Mouse (Mus musculus) intestine, embryonic 15.5 days (tissue): ENCODE measurements around the gene Olfr61. TPM values are rescaled to one million over a fixed set of nuclear protein-coding genes. Genes with fewer than 3 reads are reported as not detected.
"Not testable (repeated sequence)": the region's sequence is repeated elsewhere in the genome, so short reads cannot be mapped to it uniquely, and the experiment has no call there.

ENCODE experiments used
- ATAC-seq: fragments of 200-750 bp; cut with Nextera tagmentation; 2 replicates; pipeline ENCODE4 v1.8.0; 2017; ENCODE audit warnings: moderate TSS enrichment, moderate library complexity
- H3K27ac ChIP-seq: fragments of 300-500 bp; sonication (generic); 2 replicates; pipeline ENCODE4 v1.5.1; 2015; ENCODE audit warnings: mild to moderate bottlenecking, inconsistent platforms
- H3K27me3 ChIP-seq: fragments of 300-500 bp; sonication (generic); replicated peaks from 2 replicates; pipeline ENCODE4 v1.6.1; 2015; ENCODE audit warnings: inconsistent platforms
- H3K36me3 ChIP-seq: fragments of 300-500 bp; sonication (generic); 2 replicates; pipeline ENCODE4 v1.6.1; 2015; ENCODE audit warnings: inconsistent platforms
- H3K4me1 ChIP-seq: fragments of 300-500 bp; sonication (generic); replicated peaks from 2 replicates; pipeline ENCODE4 v1.6.1; 2015; ENCODE audit warnings: inconsistent platforms
- H3K4me2 ChIP-seq: fragments of 300-500 bp; sonication (generic); replicated peaks from 2 replicates; pipeline ENCODE4 v1.6.1; 2015; ENCODE audit warnings: mild to moderate bottlenecking, inconsistent platforms
- H3K4me3 ChIP-seq: fragments of 300-500 bp; sonication (generic); replicated peaks from 2 replicates; pipeline ENCODE4 v1.5.1; 2015; ENCODE audit warnings: inconsistent platforms
- H3K9ac ChIP-seq: fragments of 300-500 bp; sonication (generic); 2 replicates; pipeline ENCODE4 v1.6.1; 2015; ENCODE audit warnings: inconsistent platforms
- H3K9me3 ChIP-seq: fragments of 300-500 bp; sonication (generic); 2 replicates; pipeline ENCODE4 v1.6.1; 2016; ENCODE audit warnings: inconsistent platforms
- WGBS: fragments of 180-500 bp; shearing (Covaris S2); methylation state at CpG from one replicate; pipeline ENCODE4 v1.1.7; 2015; 5-methylcytosine and 5-hydroxymethylcytosine counted together
- polyA plus RNA-seq: library from polyadenylated mRNA; unstranded; fragments of >200 nt; fragmentation: Nextera tagmentation; extraction: Ambion mirVana; gene quantifications from 2 replicates; pipeline ENCODE4 v1.2.1, GENCODE M21; 2015

Olfr61 gene
- not detected in 2 replicates for polyA plus RNA-seq

- H3K9ac ChIP-seq, H3K4me1 ChIP-seq, H3K36me3 ChIP-seq, H3K4me3 ChIP-seq, H3K4me2 ChIP-seq, H3K27ac ChIP-seq, H3K27me3 ChIP-seq, ATAC-seq, H3K9me3 ChIP-seq: not testable (repeated sequence)
- 89% methylated on average over 3 of the region's 3 CpGs for WGBS
Observed at GRCm38 (mm10) chr7:140628670-140629069, at the start of gene Olfr61. Gene Olfr61 (plus strand): TSS chr7:140628970.

DNA sequence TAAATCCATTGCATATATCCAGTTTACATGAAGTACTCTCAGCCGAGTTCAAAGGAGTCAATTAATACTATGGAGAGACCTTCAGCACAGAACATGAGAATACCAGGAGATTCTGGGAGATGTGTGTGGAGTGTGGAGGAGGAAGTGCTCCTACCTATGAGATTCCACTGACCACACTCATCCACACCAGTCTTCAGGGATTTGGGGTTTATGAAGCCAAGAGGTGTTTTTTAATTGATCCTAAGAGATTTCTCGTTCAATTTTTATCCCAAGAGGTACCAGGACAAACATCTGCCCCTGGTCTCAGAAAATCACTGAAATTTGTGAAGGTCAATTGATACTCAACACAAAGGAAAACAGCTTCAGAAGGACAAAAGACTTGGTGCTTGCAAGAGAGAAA, 27.8 kb upstream of the Olfr61 start, which contains the start of gene Olfr46:
Gene Olfr46 (plus strand): TSS at position 301 of the 400 bp plus-strand sequence.
- not testable (repeated sequence) for H3K4me2 ChIP-seq, H3K9me3 ChIP-seq, ATAC-seq, H3K4me1 ChIP-seq, H3K4me3 ChIP-seq, H3K36me3 ChIP-seq, H3K27ac ChIP-seq, H3K9ac ChIP-seq, H3K27me3 ChIP-seq
- WGBS, result 70% methylated on average over 2 of the region's 2 CpGs

GRCm38 (mm10) chr7:140630559-140630958, 1.8 kb downstream of the Olfr61 start:
- Histone ChIP-seq H3K9ac (no peak overlapping the region), H3K4me2 (no peak overlapping the region), H3K4me3 (no peak overlapping the region), H3K27ac (no peak overlapping the region), H3K9me3 (no peaks in the 10 kb centered on the region), H3K27me3 (no peaks in the 10 kb centered on the region), H3K4me1 (no peaks in the 10 kb centered on the region), H3K36me3 (no peaks in the 10 kb centered on the region)
- no peak for ATAC-seq
- WGBS, result 63% methylated on average over 1 of the region's 1 CpGs

- Histone ChIP-seq H3K4me2 (no peak within 1 kb of the TSS), H3K36me3 (no peaks in the 10 kb centered on the region), H3K4me3 (no peak within 1 kb of the TSS), H3K27ac (no peak within 1 kb of the TSS), H3K27me3 (no peaks in the 10 kb centered on the region), H3K9ac (no peak within 1 kb of the TSS), H3K9me3 (no peaks in the 10 kb centered on the region), H3K4me1 (no peaks in the 10 kb centered on the region)
- WGBS, result 91% methylated on average over 1 of the region's 1 CpGs
- no peak for ATAC-seq
Observed at GRCm38 (mm10) chr7:140646152-140646551, 17.4 kb downstream of the Olfr61 start, which contains the start of gene Olfr53. Gene Olfr53 (plus strand): TSS chr7:140646452.

DNA sequence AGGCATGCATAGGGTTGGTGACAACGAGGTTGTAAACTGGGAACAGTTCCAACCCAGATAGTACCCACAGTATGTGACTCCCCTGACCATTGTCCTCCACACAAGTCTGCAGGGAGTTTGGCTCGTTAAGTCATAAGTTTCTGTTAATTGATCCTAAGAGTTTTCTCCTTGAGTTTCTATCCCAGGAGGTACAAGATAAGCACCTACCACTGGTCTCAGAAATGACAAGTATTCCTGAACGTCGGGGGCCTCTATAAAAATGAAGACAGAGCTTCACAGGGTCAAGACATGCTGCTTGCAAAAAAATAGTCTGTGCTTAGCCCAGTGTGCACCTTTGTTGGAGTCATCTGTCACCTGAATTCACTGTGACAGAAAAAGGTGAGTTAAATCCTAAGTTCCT, 30.9 kb downstream of the Olfr61 start, which contains the start of gene Olfr539:
Gene Olfr539 (plus strand): TSS at position 301 of the 400 bp plus-strand sequence.
- H3K9me3 ChIP-seq, result no peaks in the 10 kb centered on the region
- no peak within 1 kb of the TSS for H3K4me2 ChIP-seq
- H3K9ac ChIP-seq, result no peak within 1 kb of the TSS
- no peaks in the 10 kb centered on the region for H3K27me3 ChIP-seq
- H3K27ac ChIP-seq, result no peak within 1 kb of the TSS
- 77% methylated on average over 4 of the region's 4 CpGs for WGBS
- no peak within 1 kb of the TSS for H3K4me3 ChIP-seq
- ATAC-seq, result no peak
- H3K36me3 ChIP-seq, result no peaks in the 10 kb centered on the region
- H3K4me1 ChIP-seq, result no peaks in the 10 kb centered on the region

- 91% methylated on average over 3 of the region's 3 CpGs for WGBS
- ATAC-seq, H3K9ac ChIP-seq: not testable (repeated sequence)
Observed at GRCm38 (mm10) chr7:140670693-140671092, 41.9 kb downstream of the Olfr61 start.

GRCm38 (mm10) chr7:140675863-140676262, 47.1 kb downstream of the Olfr61 start:
- Histone ChIP-seq H3K9ac (no peak overlapping the region), H3K27me3 (no peaks in the 10 kb centered on the region), H3K27ac (no peak overlapping the region), H3K4me2 (peak overlapping the region; percentile 35), H3K9me3 (no peaks in the 10 kb centered on the region), H3K4me3 (no peak overlapping the region), H3K4me1 (0 out of 2 replicates have a peak, but pooled peaks cover 2% of the 10 kb centered on the region), H3K36me3 (no peaks in the 10 kb centered on the region)
- WGBS, result 0% methylated on average over 6 of the region's 6 CpGs
- ATAC-seq, result no peak; the same call in 1 of the 2 replicates

More at GRCm38 (mm10) chr7:140670693-140671092, 41.9 kb downstream of the Olfr61 start:
- not testable (repeated sequence) for H3K4me1 ChIP-seq, H3K27ac ChIP-seq, H3K9me3 ChIP-seq, H3K36me3 ChIP-seq, H3K27me3 ChIP-seq, H3K4me3 ChIP-seq, H3K4me2 ChIP-seq

DNA sequence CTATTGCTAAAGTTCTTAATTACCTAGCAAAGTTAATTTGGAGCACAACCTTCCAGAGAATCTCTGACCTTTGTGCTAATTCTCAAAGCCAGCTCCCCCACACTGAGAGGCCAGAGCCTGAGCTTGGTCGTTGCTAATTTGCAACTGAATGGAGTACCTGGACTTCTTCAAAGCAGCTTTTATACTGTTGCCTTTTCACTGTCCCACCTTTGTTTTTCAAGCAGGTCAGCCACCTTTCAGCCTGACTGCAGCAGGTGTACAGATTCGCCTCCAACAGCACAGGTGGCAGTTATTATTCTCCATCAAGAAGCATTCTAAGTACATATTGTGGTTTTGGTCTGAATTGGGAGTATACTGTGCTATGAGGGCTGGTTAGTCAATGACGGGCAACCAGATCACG, 50.8 kb downstream of the Olfr61 start:
- H3K4me2 ChIP-seq, result not testable (repeated sequence)
- WGBS, result 74% methylated on average over 4 of the region's 4 CpGs

GRCm38 (mm10) chr7:140681651-140682050, 52.9 kb downstream of the Olfr61 start, which contains the start of gene Olfr45:
Gene Olfr45 (plus strand): TSS chr7:140681951.
- H3K27ac ChIP-seq, result no peak within 1 kb of the TSS

More for the DNA sequence above, 50.8 kb downstream of the Olfr61 start:
- H3K9me3 ChIP-seq, H3K36me3 ChIP-seq, H3K27ac ChIP-seq, H3K4me3 ChIP-seq, H3K9ac ChIP-seq, ATAC-seq, H3K4me1 ChIP-seq, H3K27me3 ChIP-seq: not testable (repeated sequence)

More at GRCm38 (mm10) chr7:140681651-140682050, 52.9 kb downstream of the Olfr61 start, which contains the start of gene Olfr45:
- Histone ChIP-seq H3K9ac (no peak within 1 kb of the TSS), H3K9me3 (no peaks in the 10 kb centered on the region), H3K4me1 (no peaks in the 10 kb centered on the region), H3K4me3 (no peak within 1 kb of the TSS), H3K27me3 (no peaks in the 10 kb centered on the region), H3K4me2 (no peak within 1 kb of the TSS), H3K36me3 (no peaks in the 10 kb centered on the region)
- 90% methylated on average over 1 of the region's 1 CpGs for WGBS
- ATAC-seq, result no peak

Other genes starting within 250 kb of the Olfr61 start
- not detected in 2 replicates for gene Olfr531, start 226.1 kb upstream of the Olfr61 start, polyA plus RNA-seq
- gene Olfr532, start 207.3 kb upstream of the Olfr61 start, polyA plus RNA-seq, result not detected in 2 replicates
- gene Olfr533, start 165.6 kb upstream of the Olfr61 start, polyA plus RNA-seq, result not detected in 2 replicates
- not detected in 2 replicates for gene Olfr535, start 144.8 kb upstream of the Olfr61 start, polyA plus RNA-seq
- gene Olfr536, start 121.6 kb upstream of the Olfr61 start, polyA plus RNA-seq, result not detected in 2 replicates
- not detected in 2 replicates for gene Olfr538, start 61.1 kb upstream of the Olfr61 start, polyA plus RNA-seq
- gene Olfr46, start 27.7 kb upstream of the Olfr61 start, polyA plus RNA-seq, result not detected in 2 replicates
- not detected in 2 replicates for gene Olfr53, start 17.5 kb downstream of the Olfr61 start, polyA plus RNA-seq
- not detected in 2 replicates for gene Olfr539, start 31.0 kb downstream of the Olfr61 start, polyA plus RNA-seq
- not detected in 2 replicates for gene Olfr45, start 53.0 kb downstream of the Olfr61 start, polyA plus RNA-seq
- gene Olfr541, start 68.3 kb downstream of the Olfr61 start, polyA plus RNA-seq, result not detected in 2 replicates
- gene Cyp2e1, start 134.8 kb downstream of the Olfr61 start, polyA plus RNA-seq, result not detected in 2 replicates
- gene Syce1, start 158.9 kb downstream of the Olfr61 start, polyA plus RNA-seq, result 0.40 and 0.48 TPM in 2 replicates
- 1.6 and 2.0 TPM in 2 replicates for gene Zfp941, start 193.2 kb downstream of the Olfr61 start, polyA plus RNA-seq
- gene Urah, start 206.0 kb downstream of the Olfr61 start, polyA plus RNA-seq, result 4.8 TPM in 2 replicates
- gene Scgb1c1, start 216.6 kb downstream of the Olfr61 start, polyA plus RNA-seq, result not detected in 2 replicates
- gene Odf3, start 218.8 kb downstream of the Olfr61 start, polyA plus RNA-seq, result not detected in 2 replicates
- gene Gm45785, start 227.4 kb downstream of the Olfr61 start, polyA plus RNA-seq, result 0.54 TPM in 1 of 2 replicates, not detected in the other
- 51.9 and 66.6 TPM in 2 replicates for gene Ric8a, start 228.0 kb downstream of the Olfr61 start, polyA plus RNA-seq
- gene Bet1l, start 228.6 kb downstream of the Olfr61 start, polyA plus RNA-seq, result 31.7 and 37.1 TPM in 2 replicates